Mouse (Mus musculus): ENCODE results near the gene Ubqln2.

The Ubqln2 gene

GRCm38 (mm10) chrX:153497688-153498516 lies at the start of gene Ubqln2:
TSS of gene Ubqln2 (plus strand) at chrX:153498227.
- DNase-seq (ENCODE audit: low spot score in 2 of 2) = peak; percentile 62 to 72

GRCm38 (mm10) chrX:153451946-153452345 lies 46.1 kb upstream of the Ubqln2 start:
- no peak for DNase-seq (ENCODE audit: low spot score in 2 of 2)

GRCm38 (mm10) chrX:153476760-153477248 lies 21.2 kb upstream of the Ubqln2 start:
- peak in 1 of 2 experiments; percentile 10 for DNase-seq (ENCODE audit: low spot score in 2 of 2)

GRCm38 (mm10) chrX:153492326-153492725 lies 5.7 kb upstream of the Ubqln2 start:
- DNase-seq (ENCODE audit: low spot score in 2 of 2) = no peak

- DNase-seq (ENCODE audit: low spot score in 2 of 2) = peak; percentile 17 to 27
These were observed 752 bp downstream of the Ubqln2 start for GRCm38 (mm10) chrX:153498665-153499293.

GRCm38 (mm10) chrX:153499294-153500046 lies 1.4 kb downstream of the Ubqln2 start:
- DNase-seq (ENCODE audit: low spot score in 2 of 2) = peak; percentile 12 to 17

GRCm38 (mm10) chrX:153500047-153500345 lies 2.0 kb downstream of the Ubqln2 start:
- peak in 1 of 2 experiments; percentile 10 for DNase-seq (ENCODE audit: low spot score in 2 of 2)

GRCm38 (mm10) chrX:153505954-153506353 lies 7.9 kb downstream of the Ubqln2 start:
- no peak for DNase-seq (ENCODE audit: low spot score in 2 of 2)

GRCm38 (mm10) chrX:153515491-153515890 lies 17.5 kb downstream of the Ubqln2 start:
- DNase-seq (ENCODE audit: low spot score in 2 of 2) = no peak

- DNase-seq (ENCODE audit: low spot score in 2 of 2) = no peak
These were observed 30.4 kb downstream of the Ubqln2 start for GRCm38 (mm10) chrX:153528399-153528798.

Data from frontal cortex, postnatal 36 days (tissue).